Mouse (Mus musculus): Measurements from ENCODE around the gene Kif26b. TPM values are rescaled to one million over a fixed set of nuclear protein-coding genes. Genes with fewer than 3 reads are reported as not detected.

Gene Kif26b
- total and polyA plus RNA-seq, 2 experiments from 2014 or later: 3.4 to 33.7 TPM

GRCm38 (mm10) chr1:178854936-178855335 is 326.0 kb downstream of the Kif26b start:
- 86% methylated on average over 4 of the region's 4 CpGs for WGBS
- ATAC-seq: no peak
- Histone ChIP-seq H3K4me2 (ENCODE audit: low read depth) (no peak overlapping the region), H3K9me3 (ENCODE audit: low read length) (no peaks in the 10 kb centered on the region), H3K9ac (no peak overlapping the region), H3K4me1 (ENCODE audit: insufficient read depth) (no peaks in the 10 kb centered on the region; the same call in 1 of the 2 replicates), H3K27ac (ENCODE audit: low read depth, low read length) (no peak overlapping the region), H3K4me3 (ENCODE audit: low read depth, low read length) (no peak overlapping the region), H3K27me3 (ENCODE audit: insufficient read depth, low read length) (no peaks in the 10 kb centered on the region), H3K36me3 (ENCODE audit: insufficient read depth) (no peaks in the 10 kb centered on the region)
- no peak for TF ChIP-seq CTCF (IDR thresholded peaks at IDR 0.05; ENCODE audit: low read depth)
- no peak for DNase-seq

- WGBS: 18% methylated on average over 6 of the region's 6 CpGs
- peak; percentile 88 for ATAC-seq
- Histone ChIP-seq H3K36me3 (ENCODE audit: insufficient read depth) (no peaks in the 10 kb centered on the region), H3K27me3 (ENCODE audit: insufficient read depth, low read length) (no peaks in the 10 kb centered on the region), H3K27ac (ENCODE audit: low read depth, low read length) (no peak overlapping the region), H3K4me3 (ENCODE audit: low read depth, low read length) (no peak overlapping the region), H3K9me3 (ENCODE audit: low read length) (no peaks in the 10 kb centered on the region), H3K4me2 (ENCODE audit: low read depth) (no peak overlapping the region), H3K9ac (no peak overlapping the region), H3K4me1 (ENCODE audit: insufficient read depth) (no peaks in the 10 kb centered on the region; the same call in 1 of the 2 replicates)
- TF ChIP-seq CTCF (IDR thresholded peaks at IDR 0.05; ENCODE audit: low read depth): no peak
- peak; percentile 58 for DNase-seq
These were observed 327.0 kb downstream of the Kif26b start for GRCm38 (mm10) chr1:178855974-178856373.

GRCm38 (mm10) chr1:178860671-178861391 is 331.9 kb downstream of the Kif26b start:
- no peak for TF ChIP-seq CTCF (IDR thresholded peaks at IDR 0.05; ENCODE audit: low read depth)
- Histone ChIP-seq H3K9me3 (ENCODE audit: low read length) (no peaks in the 10 kb centered on the region), H3K4me2 (ENCODE audit: low read depth) (no peak overlapping the region), H3K27me3 (ENCODE audit: insufficient read depth, low read length) (no peaks in the 10 kb centered on the region; the same call in 1 of the 2 replicates), H3K4me1 (ENCODE audit: insufficient read depth) (no peaks in the 10 kb centered on the region; the same call in 1 of the 2 replicates), H3K4me3 (ENCODE audit: low read depth, low read length) (no peak overlapping the region), H3K36me3 (ENCODE audit: insufficient read depth) (no peaks in the 10 kb centered on the region), H3K9ac (no peak overlapping the region), H3K27ac (ENCODE audit: low read depth, low read length) (no peak overlapping the region)
- DNase-seq (no peak), ATAC-seq (peak; percentile 23; the same call in 1 of the 2 replicates)
- 21% methylated on average over 8 of the region's 8 CpGs for WGBS

- ATAC-seq: peak; percentile 69; the same call in 1 of the 2 replicates
- H3K9ac ChIP-seq: no peak overlapping the region
- H3K27ac ChIP-seq (ENCODE audit: low read depth, low read length): no peak overlapping the region
- no peaks in the 10 kb centered on the region for H3K4me1 ChIP-seq (ENCODE audit: insufficient read depth)
- WGBS: 35% methylated on average over 8 of the region's 8 CpGs
- no peak overlapping the region for H3K4me2 ChIP-seq (ENCODE audit: low read depth)
- H3K27me3 ChIP-seq (ENCODE audit: insufficient read depth, low read length): no peaks in the 10 kb centered on the region; the same call in 1 of the 2 replicates
- no peaks in the 10 kb centered on the region for H3K36me3 ChIP-seq (ENCODE audit: insufficient read depth)
- no peak for TF ChIP-seq CTCF (IDR thresholded peaks at IDR 0.05; ENCODE audit: low read depth)
- H3K4me3 ChIP-seq (ENCODE audit: low read depth, low read length): no peak overlapping the region
- peak; percentile 32 for DNase-seq
- H3K9me3 ChIP-seq (ENCODE audit: low read length): no peaks in the 10 kb centered on the region
These were observed 332.5 kb downstream of the Kif26b start for GRCm38 (mm10) chr1:178861392-178861762.

- Histone ChIP-seq H3K36me3 (ENCODE audit: insufficient read depth) (no peaks in the 10 kb centered on the region), H3K27me3 (ENCODE audit: insufficient read depth, low read length) (no peaks in the 10 kb centered on the region; the same call in 1 of the 2 replicates), H3K9ac (no peak overlapping the region), H3K4me3 (ENCODE audit: low read depth, low read length) (no peak overlapping the region), H3K4me2 (ENCODE audit: low read depth) (no peak overlapping the region), H3K4me1 (ENCODE audit: insufficient read depth) (no peaks in the 10 kb centered on the region), H3K27ac (ENCODE audit: low read depth, low read length) (no peak overlapping the region), H3K9me3 (ENCODE audit: low read length) (no peaks in the 10 kb centered on the region)
- DNase-seq (no peak), ATAC-seq (no peak)
- TF ChIP-seq CTCF (IDR thresholded peaks at IDR 0.05; ENCODE audit: low read depth): no peak
- 77% methylated on average over 6 of the region's 6 CpGs for WGBS
These were observed 334.8 kb downstream of the Kif26b start for GRCm38 (mm10) chr1:178863756-178864155.

GRCm38 (mm10) chr1:178864297-178864696 is 335.4 kb downstream of the Kif26b start:
- no peak overlapping the region for H3K9ac ChIP-seq
- no peak overlapping the region for H3K4me3 ChIP-seq (ENCODE audit: low read depth, low read length)
- no peaks in the 10 kb centered on the region for H3K36me3 ChIP-seq (ENCODE audit: insufficient read depth)
- ATAC-seq (no peak), DNase-seq (no peak)
- no peak for TF ChIP-seq CTCF (IDR thresholded peaks at IDR 0.05; ENCODE audit: low read depth)
- H3K9me3 ChIP-seq (ENCODE audit: low read length): no peaks in the 10 kb centered on the region
- H3K27ac ChIP-seq (ENCODE audit: low read depth, low read length): no peak overlapping the region
- H3K27me3 ChIP-seq (ENCODE audit: insufficient read depth, low read length): no peaks in the 10 kb centered on the region; the same call in 1 of the 2 replicates
- 73% methylated on average over 4 of the region's 4 CpGs for WGBS
- no peak overlapping the region for H3K4me2 ChIP-seq (ENCODE audit: low read depth)
- H3K4me1 ChIP-seq (ENCODE audit: insufficient read depth): no peaks in the 10 kb centered on the region

- H3K36me3 ChIP-seq (ENCODE audit: insufficient read depth): 0 out of 2 replicates have a peak, but pooled peaks cover 4% of the 10 kb centered on the region
- no peaks in the 10 kb centered on the region for H3K9me3 ChIP-seq (ENCODE audit: low read length)
- 93% methylated on average over 4 of the region's 4 CpGs for WGBS
- no peaks in the 10 kb centered on the region; the same call in 1 of the 2 replicates for H3K27me3 ChIP-seq (ENCODE audit: insufficient read depth, low read length)
- no peak overlapping the region for H3K4me3 ChIP-seq (ENCODE audit: low read depth, low read length)
- ATAC-seq (no peak), DNase-seq (no peak)
- H3K4me2 ChIP-seq (ENCODE audit: low read depth): no peak overlapping the region
- TF ChIP-seq CTCF (IDR thresholded peaks at IDR 0.05; ENCODE audit: low read depth): no peak
- no peak overlapping the region for H3K27ac ChIP-seq (ENCODE audit: low read depth, low read length)
- no peak overlapping the region for H3K9ac ChIP-seq
- H3K4me1 ChIP-seq (ENCODE audit: insufficient read depth): no peaks in the 10 kb centered on the region
These were observed 337.8 kb downstream of the Kif26b start for GRCm38 (mm10) chr1:178866757-178867156.
